Mouse (Mus musculus): ENCODE results near the gene Msantd2. TPM values are rescaled to one million over a fixed set of nuclear protein-coding genes. Genes with fewer than 3 reads are reported as not detected.

The Msantd2 gene
- polyA plus RNA-seq, 1 experiment from 2014 or later, result 20.0 TPM

GRCm38 (mm10) chr9:37563805-37564204, 74.7 kb downstream of the Msantd2 start:
- no peak for ATAC-seq (ENCODE audit: low FRiP score, low TSS enrichment)
- H3K27me3 ChIP-seq (ENCODE audit: insufficient read depth, low read length), result no peaks in the 10 kb centered on the region
- H3K9me3 ChIP-seq (ENCODE audit: low read length), result no peaks in the 10 kb centered on the region
- no peak overlapping the region for H3K4me2 ChIP-seq (replicated peaks; ENCODE audit: low read depth, low read length)
- no peaks in the 10 kb centered on the region for H3K36me3 ChIP-seq (ENCODE audit: insufficient read depth, low read length)
- 48% methylated on average over 1 of the region's 1 CpGs for WGBS
- peaks cover 14% of the 10 kb centered on the region for H3K4me1 ChIP-seq (ENCODE audit: insufficient read depth, low read length)
- no peak overlapping the region for H3K27ac ChIP-seq (ENCODE audit: low read length)
- H3K4me3 ChIP-seq (ENCODE audit: low read length), result no peak overlapping the region
- H3K9ac ChIP-seq (replicated peaks; ENCODE audit: low read length), result no peak overlapping the region

- H3K4me3 ChIP-seq (ENCODE audit: low read length), result no peak overlapping the region
- H3K9ac ChIP-seq (replicated peaks; ENCODE audit: low read length), result no peak overlapping the region
- no peaks in the 10 kb centered on the region for H3K27me3 ChIP-seq (ENCODE audit: insufficient read depth, low read length)
- no peak for ATAC-seq (ENCODE audit: low FRiP score, low TSS enrichment)
- H3K9me3 ChIP-seq (ENCODE audit: low read length), result no peaks in the 10 kb centered on the region
- H3K4me1 ChIP-seq (ENCODE audit: insufficient read depth, low read length), result peaks cover 24% of the 10 kb centered on the region
- H3K27ac ChIP-seq (ENCODE audit: low read length), result no peak overlapping the region
- WGBS, result 79% methylated on average over 2 of the region's 2 CpGs
- H3K36me3 ChIP-seq (ENCODE audit: insufficient read depth, low read length), result no peaks in the 10 kb centered on the region
- no peak overlapping the region for H3K4me2 ChIP-seq (replicated peaks; ENCODE audit: low read depth, low read length)
These were observed 77.9 kb downstream of the Msantd2 start for GRCm38 (mm10) chr9:37567019-37567418.

GRCm38 (mm10) chr9:37567454-37567853, 78.3 kb downstream of the Msantd2 start:
- H3K4me1 ChIP-seq (ENCODE audit: insufficient read depth, low read length), result peaks cover 24% of the 10 kb centered on the region
- H3K9ac ChIP-seq (replicated peaks; ENCODE audit: low read length), result no peak overlapping the region
- no peak; the same call in 1 of the 2 replicates for ATAC-seq (ENCODE audit: low FRiP score, low TSS enrichment)
- peak overlapping the region; percentile 48 for H3K4me2 ChIP-seq (replicated peaks; ENCODE audit: low read depth, low read length)
- H3K27ac ChIP-seq (ENCODE audit: low read length), result peak overlapping the region; percentile 25; the same call in 1 of the 2 replicates
- H3K27me3 ChIP-seq (ENCODE audit: insufficient read depth, low read length), result no peaks in the 10 kb centered on the region
- H3K9me3 ChIP-seq (ENCODE audit: low read length), result no peaks in the 10 kb centered on the region
- H3K36me3 ChIP-seq (ENCODE audit: insufficient read depth, low read length), result no peaks in the 10 kb centered on the region
- WGBS, result 25% methylated on average over 5 of the region's 5 CpGs
- H3K4me3 ChIP-seq (ENCODE audit: low read length), result no peak overlapping the region; the same call in 1 of the 2 replicates

- peak overlapping the region; percentile 52 for H3K9ac ChIP-seq (replicated peaks; ENCODE audit: low read length)
- no peaks in the 10 kb centered on the region for H3K36me3 ChIP-seq (ENCODE audit: insufficient read depth, low read length)
- peaks cover 24% of the 10 kb centered on the region for H3K4me1 ChIP-seq (ENCODE audit: insufficient read depth, low read length)
- 8% methylated on average over 15 of the region's 15 CpGs for WGBS
- H3K4me2 ChIP-seq (replicated peaks; ENCODE audit: low read depth, low read length), result peak overlapping the region; percentile 48
- H3K4me3 ChIP-seq (ENCODE audit: low read length), result peak overlapping the region; percentile 24
- peak; percentile 74 for ATAC-seq (ENCODE audit: low FRiP score, low TSS enrichment)
- 0 out of 2 replicates have a peak, but pooled peaks cover 3% of the 10 kb centered on the region for H3K27me3 ChIP-seq (ENCODE audit: insufficient read depth, low read length)
- H3K9me3 ChIP-seq (ENCODE audit: low read length), result no peaks in the 10 kb centered on the region
- H3K27ac ChIP-seq (ENCODE audit: low read length), result peak overlapping the region; percentile 25; the same call in 1 of the 2 replicates
These were observed 78.9 kb downstream of the Msantd2 start for GRCm38 (mm10) chr9:37567892-37568604.

- H3K9me3 ChIP-seq (ENCODE audit: low read length), result no peaks in the 10 kb centered on the region
- H3K4me2 ChIP-seq (replicated peaks; ENCODE audit: low read depth, low read length), result peak overlapping the region; percentile 48
- H3K27me3 ChIP-seq (ENCODE audit: insufficient read depth, low read length), result 0 out of 2 replicates have a peak, but pooled peaks cover 3% of the 10 kb centered on the region
- H3K4me1 ChIP-seq (ENCODE audit: insufficient read depth, low read length), result peaks cover 24% of the 10 kb centered on the region
- H3K4me3 ChIP-seq (ENCODE audit: low read length), result no peak overlapping the region
- H3K27ac ChIP-seq (ENCODE audit: low read length), result peak overlapping the region; percentile 17; the same call in 1 of the 2 replicates
- H3K36me3 ChIP-seq (ENCODE audit: insufficient read depth, low read length), result no peaks in the 10 kb centered on the region
- peak; percentile 58 for ATAC-seq (ENCODE audit: low FRiP score, low TSS enrichment)
- 29% methylated on average over 4 of the region's 4 CpGs for whole genome bisulfite sequencing
- peak overlapping the region; percentile 52; the same call in 1 of the 2 replicates for H3K9ac ChIP-seq (replicated peaks; ENCODE audit: low read length)
These were observed 79.6 kb downstream of the Msantd2 start for GRCm38 (mm10) chr9:37568605-37569214.

- no peak overlapping the region for H3K27ac ChIP-seq (ENCODE audit: low read length)
- H3K27me3 ChIP-seq (ENCODE audit: insufficient read depth, low read length), result 0 out of 2 replicates have a peak, but pooled peaks cover 3% of the 10 kb centered on the region
- H3K4me2 ChIP-seq (replicated peaks; ENCODE audit: low read depth, low read length), result no peak overlapping the region
- no peak for ATAC-seq (ENCODE audit: low FRiP score, low TSS enrichment)
- no peaks in the 10 kb centered on the region for H3K36me3 ChIP-seq (ENCODE audit: insufficient read depth, low read length)
- H3K9ac ChIP-seq (replicated peaks; ENCODE audit: low read length), result no peak overlapping the region
- H3K9me3 ChIP-seq (ENCODE audit: low read length), result no peaks in the 10 kb centered on the region
- H3K4me1 ChIP-seq (ENCODE audit: insufficient read depth, low read length), result peaks cover 24% of the 10 kb centered on the region
- H3K4me3 ChIP-seq (ENCODE audit: low read length), result no peak overlapping the region
- 44% methylated on average over 2 of the region's 2 CpGs for whole genome bisulfite sequencing
These were observed 80.2 kb downstream of the Msantd2 start for GRCm38 (mm10) chr9:37569231-37569835.

- ATAC-seq (ENCODE audit: low FRiP score, low TSS enrichment), result no peak
- H3K4me2 ChIP-seq (replicated peaks; ENCODE audit: low read depth, low read length), result no peak overlapping the region
- no peak overlapping the region for H3K27ac ChIP-seq (ENCODE audit: low read length)
- no peaks in the 10 kb centered on the region for H3K9me3 ChIP-seq (ENCODE audit: low read length)
- 65% methylated on average over 3 of the region's 3 CpGs for WGBS
- no peak overlapping the region for H3K9ac ChIP-seq (replicated peaks; ENCODE audit: low read length)
- 0 out of 2 replicates have a peak, but pooled peaks cover 3% of the 10 kb centered on the region for H3K27me3 ChIP-seq (ENCODE audit: insufficient read depth, low read length)
- peaks cover 24% of the 10 kb centered on the region for H3K4me1 ChIP-seq (ENCODE audit: insufficient read depth, low read length)
- no peak overlapping the region for H3K4me3 ChIP-seq (ENCODE audit: low read length)
- H3K36me3 ChIP-seq (ENCODE audit: insufficient read depth, low read length), result no peaks in the 10 kb centered on the region
These were observed 83.2 kb downstream of the Msantd2 start for GRCm38 (mm10) chr9:37572204-37572876.

Other genes with a start within 250 kb of the Msantd2 start
- 2.0 TPM in 2 replicates for gene Slc37a2, start 233.6 kb upstream of the Msantd2 start, polyA plus RNA-seq (2015; fragmentation: Nextera tagmentation; extraction: Ambion mirVana)
- gene Ccdc15, start 140.9 kb upstream of the Msantd2 start, polyA plus RNA-seq (2015; fragmentation: Nextera tagmentation; extraction: Ambion mirVana), result 5.2 and 8.3 TPM in 2 replicates
- 0.05 TPM in 1 of 2 replicates, not detected in the other for gene Hepacam, start 122.0 kb upstream of the Msantd2 start, polyA plus RNA-seq (2015; fragmentation: Nextera tagmentation; extraction: Ambion mirVana)
- gene Robo4, start 87.4 kb upstream of the Msantd2 start, polyA plus RNA-seq (2015; fragmentation: Nextera tagmentation; extraction: Ambion mirVana), result 20.1 and 23.8 TPM in 2 replicates
- gene Robo3, start 56.1 kb upstream of the Msantd2 start, polyA plus RNA-seq (2015; fragmentation: Nextera tagmentation; extraction: Ambion mirVana), result 0.29 and 0.35 TPM in 2 replicates
- gene Esam, start 38.8 kb downstream of the Msantd2 start, polyA plus RNA-seq (2015; fragmentation: Nextera tagmentation; extraction: Ambion mirVana), result 87.0 and 96.5 TPM in 2 replicates
- 2.4 and 2.8 TPM in 2 replicates for gene Vsig2, start 49.9 kb downstream of the Msantd2 start, polyA plus RNA-seq (2015; fragmentation: Nextera tagmentation; extraction: Ambion mirVana)
- 2.1 and 2.6 TPM in 2 replicates for gene Nrgn, start 63.6 kb downstream of the Msantd2 start, polyA plus RNA-seq (2015; fragmentation: Nextera tagmentation; extraction: Ambion mirVana)
- 13.2 and 13.6 TPM in 2 replicates for gene Siae, start 66.4 kb downstream of the Msantd2 start, polyA plus RNA-seq (2015; fragmentation: Nextera tagmentation; extraction: Ambion mirVana)
- 6.1 and 6.6 TPM in 2 replicates for gene Spa17, start 124.4 kb downstream of the Msantd2 start, polyA plus RNA-seq (2015; fragmentation: Nextera tagmentation; extraction: Ambion mirVana)
- 146 and 147 TPM in 2 replicates for gene Tbrg1, start 168.0 kb downstream of the Msantd2 start, polyA plus RNA-seq (2015; fragmentation: Nextera tagmentation; extraction: Ambion mirVana)
- 0.06 TPM in 1 of 2 replicates, not detected in the other for gene Panx3, start 179.9 kb downstream of the Msantd2 start, polyA plus RNA-seq (2015; fragmentation: Nextera tagmentation; extraction: Ambion mirVana)
- not detected in 2 replicates for gene Olfr160, start 226.9 kb downstream of the Msantd2 start, polyA plus RNA-seq (2015; fragmentation: Nextera tagmentation; extraction: Ambion mirVana)

Measured in kidney, embryonic 16.5 days (tissue).